Comparison of ENCODE assay signal across 8 mouse cellular contexts in genomic region chr12:76961052-76961931, GRCm38 (mm10). TPM values are rescaled to one million over a fixed set of nuclear protein-coding genes. Genes with fewer than 3 reads are reported as not detected.
DNase-seq lines count a peak whose midpoint lies in the region; ATAC-seq and TF ChIP-seq lines count a peak whose summit lies in the region.

No protein-coding gene starts in this region.

- 2% methylated on average over 43 of the region's 45 CpGs for WGBS in spleen, adult 2 months
- WGBS in forebrain, embryonic 12.5 days: 6% methylated on average over 41 of the region's 45 CpGs
- WGBS in limb, embryonic 12.5 days: 6% methylated on average over 36 of the region's 45 CpGs
- 6% methylated on average over 44 of the region's 45 CpGs for WGBS in neural tube, embryonic 12.5 days

- DNase-seq in cerebellum, adult 9-10 months: peak; percentile 73
- no peak for DNase-seq in cerebellum, adult 9-11 months
- DNase-seq in spleen, adult 2 months (ENCODE audit: low read depth in 1 of 2, low spot score in 2 of 2): no peak
- DNase-seq in spleen, postnatal 4 days (ENCODE audit: low spot score in 2 of 2): no peak
- DNase-seq in left cerebral cortex, adult 11 months (ENCODE audit: low spot score): no peak

- H3K27me3 ChIP-seq in spleen, adult 2 months (ENCODE audit: control insufficient read depth, insufficient read depth, low read length): no peaks in the 10 kb centered on the region
- H3K27me3 ChIP-seq in forebrain, embryonic 12.5 days: no peaks in the 10 kb centered on the region
- H3K27me3 ChIP-seq in limb, embryonic 12.5 days: no peaks in the 10 kb centered on the region
- H3K27me3 ChIP-seq in neural tube, embryonic 12.5 days (replicated peaks): no peaks in the 10 kb centered on the region

- no peak for TF ChIP-seq POLR2A in spleen, adult 2 months (IDR thresholded peaks at IDR 0.05; ENCODE audit: low read depth, low read length)

- H3K4me1 ChIP-seq in spleen, adult 2 months (ENCODE audit: control insufficient read depth, insufficient read depth, insufficient read length): peaks cover 8% of the 10 kb centered on the region
- H3K4me1 ChIP-seq in forebrain, embryonic 12.5 days: peaks cover 20% of the 10 kb centered on the region
- H3K4me1 ChIP-seq in limb, embryonic 12.5 days (replicated peaks): peaks cover 12% of the 10 kb centered on the region
- peaks cover 7% of the 10 kb centered on the region for H3K4me1 ChIP-seq in neural tube, embryonic 12.5 days

- peak overlapping the region; percentile 94 for H3K4me2 ChIP-seq in forebrain, embryonic 12.5 days
- H3K4me2 ChIP-seq in limb, embryonic 12.5 days: peak overlapping the region; percentile 93
- peak overlapping the region; percentile 90 for H3K4me2 ChIP-seq in neural tube, embryonic 12.5 days (replicated peaks)

- ATAC-seq in forebrain, embryonic 12.5 days (ENCODE audit: low FRiP score): peak; percentile 31
- peak; percentile 12; the same call in 1 of the 2 replicates for ATAC-seq in limb, embryonic 12.5 days (ENCODE audit: insufficient number of reproducible peaks, insufficient read depth, low FRiP score, low TSS enrichment, low read depth)
- ATAC-seq in neural tube, embryonic 12.5 days (ENCODE audit: low FRiP score, low read depth): peak; percentile 38

- H3K9ac ChIP-seq in forebrain, embryonic 12.5 days: peak overlapping the region; percentile 68
- peak overlapping the region; percentile 78 for H3K9ac ChIP-seq in limb, embryonic 12.5 days (replicated peaks)
- H3K9ac ChIP-seq in neural tube, embryonic 12.5 days: peak overlapping the region; percentile 89

- TF ChIP-seq CTCF in spleen, adult 2 months (IDR thresholded peaks at IDR 0.05; ENCODE audit: extremely low read depth, insufficient read depth, insufficient read length, insufficient replicate concordance): no peak

- H3K27ac ChIP-seq in spleen, adult 2 months (ENCODE audit: insufficient read depth, low read length): peak overlapping the region; percentile 88
- peak overlapping the region; percentile 14; the same call in 1 of the 2 replicates for H3K27ac ChIP-seq in forebrain, embryonic 12.5 days
- H3K27ac ChIP-seq in limb, embryonic 12.5 days: peak overlapping the region; percentile 59; the same call in 1 of the 2 replicates
- H3K27ac ChIP-seq in neural tube, embryonic 12.5 days: no peak overlapping the region; the same call in 1 of the 2 replicates

- peak overlapping the region; percentile 68 for H3K4me3 ChIP-seq in spleen, adult 2 months (ENCODE audit: extremely low read depth, insufficient read depth, insufficient read length)
- H3K4me3 ChIP-seq in forebrain, embryonic 12.5 days (replicated peaks): peak overlapping the region; percentile 71
- H3K4me3 ChIP-seq in limb, embryonic 12.5 days (replicated peaks): peak overlapping the region; percentile 90
- H3K4me3 ChIP-seq in neural tube, embryonic 12.5 days: peak overlapping the region; percentile 79

- no peaks in the 10 kb centered on the region for H3K9me3 ChIP-seq in forebrain, embryonic 12.5 days
- no peaks in the 10 kb centered on the region for H3K9me3 ChIP-seq in limb, embryonic 12.5 days
- no peaks in the 10 kb centered on the region for H3K9me3 ChIP-seq in neural tube, embryonic 12.5 days

- no peaks in the 10 kb centered on the region for H3K36me3 ChIP-seq in spleen, adult 2 months (ENCODE audit: control insufficient read depth, insufficient read depth, low read length)
- H3K36me3 ChIP-seq in forebrain, embryonic 12.5 days (replicated peaks): peaks cover 27% of the 10 kb centered on the region
- H3K36me3 ChIP-seq in limb, embryonic 12.5 days: peaks cover 35% of the 10 kb centered on the region; the same call in 1 of the 2 replicates
- H3K36me3 ChIP-seq in neural tube, embryonic 12.5 days: peaks cover 14% of the 10 kb centered on the region

RNA-seq across cellular contexts. Expression of gene Max, which starts 0.7 kb away (rescaled TPM):
- polyA plus RNA-seq in spleen, adult 2 months (2012; rRNA removed): 31.6 and 37.1 TPM in 2 replicates
- 14.7 and 23.4 TPM in 2 replicates for polyA plus RNA-seq in forebrain, embryonic 12.5 days (2016; fragmentation: Nextera tagmentation; extraction: Ambion mirVana)
- 14.0 and 15.2 TPM in 2 replicates for polyA plus RNA-seq in limb, embryonic 12.5 days (2016; fragmentation: Nextera tagmentation; extraction: Ambion mirVana)
- polyA plus RNA-seq in neural tube, embryonic 12.5 days (2016; fragmentation: Nextera tagmentation; extraction: Ambion mirVana): 15.4 and 18.4 TPM in 2 replicates
